Mouse (Mus musculus): Measurements from ENCODE around the gene Tmem51. TPM values are rescaled to one million over a fixed set of nuclear protein-coding genes. Genes with fewer than 3 reads are reported as not detected.
A peak's percentile ranks its signal among the peaks of the same experiment; 100 is the strongest.

Tmem51 gene
- total RNA-seq, 2 experiments from 2014 or later: 1.1 TPM; not detected in 1

GRCm38 (mm10) chr4:142037897-142038296 lies 46.2 kb downstream of the Tmem51 start:
- peak; percentile 36; the same call in 1 of the 2 replicates for ATAC-seq (replicated peaks; ENCODE audit: poor library complexity, severe bottlenecking)

GRCm38 (mm10) chr4:142028533-142028932 lies 55.6 kb downstream of the Tmem51 start:
- no peak for ATAC-seq (replicated peaks; ENCODE audit: poor library complexity, severe bottlenecking)

- no peak for ATAC-seq (replicated peaks; ENCODE audit: poor library complexity, severe bottlenecking)
Observed at GRCm38 (mm10) chr4:142026965-142027364, 57.1 kb downstream of the Tmem51 start.

GRCm38 (mm10) chr4:142024536-142024935 lies 59.6 kb downstream of the Tmem51 start:
- no peak for ATAC-seq (replicated peaks; ENCODE audit: poor library complexity, severe bottlenecking)

GRCm38 (mm10) chr4:142023166-142023565 lies 60.9 kb downstream of the Tmem51 start:
- ATAC-seq (replicated peaks; ENCODE audit: poor library complexity, severe bottlenecking): peak; percentile 77

GRCm38 (mm10) chr4:142017686-142018085 lies 66.4 kb downstream of the Tmem51 start:
- ATAC-seq (replicated peaks; ENCODE audit: poor library complexity, severe bottlenecking): peak; percentile 75

GRCm38 (mm10) chr4:142014659-142015608 lies 69.2 kb downstream of the Tmem51 start, which contains the start of gene Fhad1:
TSS of gene Fhad1 (minus strand) at chr4:142015082.
- ATAC-seq (replicated peaks; ENCODE audit: poor library complexity, severe bottlenecking): peak; percentile 72

- no peak for ATAC-seq (replicated peaks; ENCODE audit: poor library complexity, severe bottlenecking)
Observed at GRCm38 (mm10) chr4:142011236-142011635, 72.9 kb downstream of the Tmem51 start.

GRCm38 (mm10) chr4:142010441-142010840 lies 73.7 kb downstream of the Tmem51 start:
- peak; percentile 48 for ATAC-seq (replicated peaks; ENCODE audit: poor library complexity, severe bottlenecking)

- ATAC-seq (replicated peaks; ENCODE audit: poor library complexity, severe bottlenecking): no peak
Observed at GRCm38 (mm10) chr4:142008206-142008605, 75.9 kb downstream of the Tmem51 start.

- ATAC-seq (replicated peaks; ENCODE audit: poor library complexity, severe bottlenecking): no peak
Observed at GRCm38 (mm10) chr4:142000581-142000980, 83.5 kb downstream of the Tmem51 start.

- ATAC-seq (replicated peaks; ENCODE audit: poor library complexity, severe bottlenecking): no peak
Observed at GRCm38 (mm10) chr4:141999494-142000074, 84.5 kb downstream of the Tmem51 start.

- ATAC-seq (replicated peaks; ENCODE audit: poor library complexity, severe bottlenecking): peak; percentile 39
Observed at GRCm38 (mm10) chr4:141998282-141998821, 85.8 kb downstream of the Tmem51 start.

- no peak for ATAC-seq (replicated peaks; ENCODE audit: poor library complexity, severe bottlenecking)
Observed at GRCm38 (mm10) chr4:141996880-141997279, 87.2 kb downstream of the Tmem51 start.

- no peak for ATAC-seq (replicated peaks; ENCODE audit: poor library complexity, severe bottlenecking)
Observed at GRCm38 (mm10) chr4:141996086-141996485, 88.0 kb downstream of the Tmem51 start.

GRCm38 (mm10) chr4:141994062-141994471 lies 90.0 kb downstream of the Tmem51 start:
- peak; percentile 89 for ATAC-seq (replicated peaks; ENCODE audit: poor library complexity, severe bottlenecking)

GRCm38 (mm10) chr4:141993347-141994061 lies 90.6 kb downstream of the Tmem51 start:
- peak; percentile 40 for ATAC-seq (replicated peaks; ENCODE audit: poor library complexity, severe bottlenecking)

- ATAC-seq (replicated peaks; ENCODE audit: poor library complexity, severe bottlenecking): no peak
Observed at GRCm38 (mm10) chr4:141992530-141993204, 91.4 kb downstream of the Tmem51 start.

GRCm38 (mm10) chr4:141988178-141988577 lies 95.9 kb downstream of the Tmem51 start:
- peak; percentile 45 for ATAC-seq (replicated peaks; ENCODE audit: poor library complexity, severe bottlenecking)

GRCm38 (mm10) chr4:141983689-141984088 lies 100.4 kb downstream of the Tmem51 start:
- ATAC-seq (replicated peaks; ENCODE audit: poor library complexity, severe bottlenecking): no peak

Data from granulocyte monocyte progenitor cell, adult 5-6 weeks (primary cell).